Mouse (Mus musculus) brown adipose tissue, adult 24 weeks (tissue): ENCODE results near the gene Stxbp4. TPM values are rescaled to one million over a fixed set of nuclear protein-coding genes. Genes with fewer than 3 reads are reported as not detected.

ENCODE experiments used
- H3K27ac ChIP-seq: fragments of 200-500 bp; replicated peaks from 2 replicates; pipeline ENCODE4 v1.5.1; 2012; ENCODE audit warnings: low read depth, mild to moderate bottlenecking, low read length
- H3K4me1 ChIP-seq: fragments of 200-500 bp; 2 replicates; pipeline ENCODE4 v1.6.1; 2012; ENCODE audit warnings: low read length, mixed read lengths; ENCODE audit not compliant: control insufficient read depth, insufficient read depth, insufficient read length
- H3K4me3 ChIP-seq: fragments of 200-500 bp; 2 replicates; pipeline ENCODE4 v1.5.1; 2012; ENCODE audit warnings: low read depth, mild to moderate bottlenecking, low read length, moderate library complexity; ENCODE audit not compliant: insufficient read depth
- polyA plus RNA-seq: library from polyadenylated mRNA; stranded (reverse); fragments of >200 nt; gene quantifications from 2 replicates; pipeline ENCODE4 v1.2.4, GENCODE M21; 2012; ENCODE audit not compliant: missing spikeins, insufficient read depth, insufficient read length

Gene Stxbp4
- polyA plus RNA-seq, 1 experiment: 2.4 TPM

DNA sequence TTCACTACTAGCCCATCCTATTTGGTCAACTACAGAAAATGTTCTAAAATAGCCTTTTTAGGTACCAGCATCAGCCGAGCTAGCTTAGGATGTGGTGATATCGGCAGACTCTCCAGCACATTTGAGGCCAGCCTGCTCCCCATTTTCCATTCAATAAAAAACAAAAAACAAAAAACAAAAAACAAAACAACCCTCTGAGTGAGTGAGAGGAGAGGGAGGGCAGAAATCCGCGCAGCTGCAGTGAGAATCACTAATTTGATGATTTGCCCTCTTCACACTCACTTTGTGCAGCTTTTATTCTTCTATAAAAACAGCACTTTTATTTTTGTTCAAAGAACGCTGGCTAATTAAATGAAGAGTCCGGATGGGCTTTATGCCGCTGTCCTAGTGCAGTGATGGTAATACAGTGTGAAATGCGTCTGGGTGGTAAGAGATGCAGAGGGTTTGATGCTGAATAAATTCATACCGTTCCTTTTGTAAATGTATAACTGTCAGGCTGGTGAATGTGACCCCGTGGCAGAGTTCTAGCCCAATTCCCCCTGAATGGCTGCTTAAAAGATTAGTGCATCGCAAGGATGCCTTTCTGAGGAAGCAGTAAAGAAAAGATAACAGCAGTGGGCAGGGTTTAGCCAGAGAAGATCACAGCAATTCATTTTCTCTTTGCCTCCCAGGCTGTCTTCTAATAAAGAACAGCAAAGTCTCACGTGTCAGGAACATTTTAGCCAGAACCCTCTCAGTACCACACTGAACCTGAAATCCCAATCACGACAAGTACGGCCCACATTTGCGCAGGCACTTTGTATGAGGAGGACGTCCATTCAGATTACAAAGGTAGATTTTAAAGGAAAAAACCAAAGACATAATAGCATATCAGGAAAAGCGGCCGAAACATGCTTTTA lies 85.3 kb downstream of the Stxbp4 start:
- H3K4me3 ChIP-seq: no peak overlapping the region
- no peak overlapping the region for H3K27ac ChIP-seq
- no peaks in the 10 kb centered on the region for H3K4me1 ChIP-seq

DNA sequence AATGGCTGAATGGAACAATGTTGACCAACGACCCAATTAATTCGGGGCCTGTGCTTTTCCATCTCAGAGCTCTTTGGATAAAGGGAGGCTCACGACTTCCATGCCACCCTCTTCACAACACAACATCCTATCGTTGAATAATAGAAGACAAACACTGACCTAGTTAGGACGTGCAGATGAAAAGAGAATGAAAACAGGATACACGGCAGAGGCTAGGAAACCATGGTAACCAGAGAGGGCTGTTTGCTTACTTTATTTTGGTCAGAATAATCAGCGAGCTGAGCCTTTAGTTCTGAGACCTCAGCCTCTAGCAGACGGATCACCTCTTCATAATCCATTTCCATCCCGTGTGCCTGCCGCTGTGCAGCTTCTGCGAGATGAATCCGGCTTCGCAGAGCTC lies 89.3 kb downstream of the Stxbp4 start:
- no peak overlapping the region for H3K4me3 ChIP-seq
- no peaks in the 10 kb centered on the region for H3K4me1 ChIP-seq
- H3K27ac ChIP-seq: no peak overlapping the region

DNA sequence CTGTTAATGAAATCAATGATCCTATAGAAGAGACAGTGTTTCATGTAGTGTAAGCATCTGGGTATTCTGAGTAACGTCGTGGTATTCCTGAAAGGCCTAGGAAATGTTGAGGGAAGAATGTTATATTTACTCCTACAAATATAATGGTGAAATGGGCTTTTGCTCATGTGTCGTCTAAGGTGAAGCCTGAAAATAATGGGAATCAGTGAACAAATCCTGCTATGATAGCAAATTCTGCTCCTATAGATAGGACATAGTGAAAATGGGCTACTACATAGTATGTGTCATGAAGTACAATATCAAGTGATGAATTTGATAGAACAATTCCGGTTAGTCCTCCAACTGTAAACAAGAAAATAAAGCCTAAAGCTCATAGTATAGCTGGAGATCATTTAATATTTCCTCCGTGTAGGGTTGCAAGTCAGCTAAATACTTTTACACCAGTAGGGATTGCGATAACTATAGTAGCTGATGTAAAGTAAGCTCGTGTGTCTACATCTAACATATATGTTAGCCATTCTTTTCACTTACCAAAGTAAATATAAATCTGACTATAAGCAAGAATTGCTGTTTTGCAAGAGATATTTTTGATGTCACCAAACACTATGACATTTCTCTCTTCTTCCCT lies 99.1 kb downstream of the Stxbp4 start:
- H3K4me3 ChIP-seq: no peak overlapping the region
- H3K4me1 ChIP-seq: no peaks in the 10 kb centered on the region
- H3K27ac ChIP-seq: no peak overlapping the region

DNA sequence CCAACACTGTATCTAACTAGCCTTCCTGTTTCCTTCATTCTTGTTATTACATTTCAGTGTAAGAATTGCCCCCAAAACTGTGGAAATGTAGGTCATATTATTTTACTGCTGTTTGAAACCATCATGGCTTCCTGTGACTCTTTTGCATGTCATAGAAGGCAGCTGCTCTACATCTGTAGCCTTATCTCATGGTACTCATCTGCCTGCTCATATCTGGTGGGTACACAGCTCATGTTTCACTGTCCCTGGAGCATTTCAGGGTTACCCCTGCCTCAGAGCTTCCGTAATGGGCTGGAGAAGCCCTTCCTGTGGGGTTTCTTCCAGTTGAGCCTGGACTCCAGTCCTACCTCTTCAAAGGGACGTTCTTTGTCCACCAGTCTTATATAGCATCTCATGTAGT lies 112.6 kb downstream of the Stxbp4 start:
- Histone ChIP-seq H3K4me1 (no peaks in the 10 kb centered on the region), H3K27ac (no peak overlapping the region), H3K4me3 (no peak overlapping the region)

DNA sequence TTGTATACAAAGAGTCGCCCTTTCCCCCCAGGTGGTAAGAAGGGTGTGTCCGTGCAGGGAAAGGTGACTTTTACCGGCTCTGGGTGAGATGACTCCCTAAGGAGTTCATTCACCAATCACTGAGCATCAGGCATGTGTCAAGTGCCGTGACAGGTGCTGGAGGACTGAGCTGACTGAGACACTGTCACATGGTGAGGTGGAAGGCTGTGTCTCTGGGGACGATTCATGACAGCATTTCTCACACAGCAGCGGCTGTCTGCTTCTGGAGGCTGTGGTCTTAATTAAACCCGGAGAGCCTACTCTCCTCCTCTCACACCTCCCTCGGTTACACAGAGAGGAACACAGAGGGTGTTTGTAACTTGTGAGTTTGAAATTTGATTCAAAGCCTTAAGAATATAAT lies 116.8 kb downstream of the Stxbp4 start:
- Histone ChIP-seq H3K27ac (no peak overlapping the region), H3K4me1 (no peaks in the 10 kb centered on the region), H3K4me3 (no peak overlapping the region)

DNA sequence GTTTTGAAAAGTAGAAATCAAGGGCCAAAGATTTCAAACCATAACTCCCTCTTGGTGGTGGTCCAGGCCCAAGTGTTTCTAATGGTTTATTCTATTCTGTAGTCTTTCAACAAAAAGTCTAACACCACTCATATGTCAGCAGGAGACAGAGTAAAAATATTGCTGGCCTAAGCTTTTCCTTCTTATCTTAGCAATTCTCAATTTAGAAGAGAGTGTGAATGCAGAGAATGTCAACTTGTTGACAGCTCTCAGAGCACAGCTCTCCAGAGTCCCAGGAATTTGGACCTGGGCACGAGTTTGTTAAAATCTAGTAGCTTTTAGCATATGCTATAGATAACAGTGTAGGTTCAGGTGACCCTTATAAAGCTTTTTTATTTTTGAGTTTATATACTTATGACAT lies 120.1 kb downstream of the Stxbp4 start:
- Histone ChIP-seq H3K4me3 (no peak overlapping the region), H3K27ac (no peak overlapping the region), H3K4me1 (no peaks in the 10 kb centered on the region)

DNA sequence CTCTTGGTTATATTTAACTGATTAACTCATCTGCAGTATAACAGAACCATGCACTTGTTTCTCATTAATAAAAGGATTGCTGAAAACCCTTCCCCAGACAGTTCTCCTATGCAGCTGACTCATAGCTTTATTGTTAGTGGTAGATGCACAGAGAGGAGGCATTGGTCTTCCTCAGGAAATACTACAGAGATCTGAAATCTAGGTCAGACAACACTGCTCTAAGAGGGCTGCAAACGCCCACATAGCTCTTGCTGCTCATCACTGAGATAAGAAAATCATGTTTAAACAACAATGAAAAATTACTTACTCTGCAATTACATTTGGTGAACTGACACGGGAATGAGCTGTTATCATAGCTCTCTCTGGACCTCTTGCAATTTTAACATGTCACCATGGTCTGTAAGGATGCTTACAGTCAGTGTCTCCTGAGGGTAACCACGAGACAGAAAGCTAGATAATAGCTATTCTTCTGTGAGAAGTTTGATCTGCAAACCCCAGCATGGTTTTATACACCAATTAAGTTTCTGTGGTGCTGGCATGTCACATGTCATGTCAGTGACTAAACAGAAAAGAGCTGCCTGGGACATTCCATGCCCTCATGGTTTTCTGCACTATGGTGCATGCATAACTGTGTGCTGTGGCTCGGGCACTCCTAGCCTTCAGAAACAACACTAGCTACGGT lies 125.2 kb downstream of the Stxbp4 start:
- no peaks in the 10 kb centered on the region for H3K4me1 ChIP-seq
- no peak overlapping the region for H3K27ac ChIP-seq
- H3K4me3 ChIP-seq: no peak overlapping the region

DNA sequence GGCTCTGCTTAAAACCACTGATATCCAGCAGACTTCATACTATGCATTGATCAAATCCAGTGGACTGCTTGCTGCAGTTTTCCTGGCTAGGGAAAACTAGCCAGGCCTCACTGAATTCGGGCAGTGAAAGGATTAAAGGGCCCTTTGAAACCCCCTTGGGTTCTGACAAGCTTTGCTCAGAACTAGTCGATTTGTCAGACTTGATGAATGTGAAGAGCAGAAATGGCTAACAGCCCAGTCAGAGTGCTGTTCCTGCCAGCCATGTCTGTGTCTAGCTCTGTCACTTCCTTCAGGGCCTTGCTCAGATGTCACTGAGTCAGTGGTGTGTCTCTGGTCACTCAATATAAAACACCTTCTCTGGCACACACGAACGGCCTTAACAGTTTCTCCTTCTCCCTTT lies 136.0 kb downstream of the Stxbp4 start:
- no peak overlapping the region for H3K27ac ChIP-seq
- no peak overlapping the region for H3K4me3 ChIP-seq
- H3K4me1 ChIP-seq: no peaks in the 10 kb centered on the region

DNA sequence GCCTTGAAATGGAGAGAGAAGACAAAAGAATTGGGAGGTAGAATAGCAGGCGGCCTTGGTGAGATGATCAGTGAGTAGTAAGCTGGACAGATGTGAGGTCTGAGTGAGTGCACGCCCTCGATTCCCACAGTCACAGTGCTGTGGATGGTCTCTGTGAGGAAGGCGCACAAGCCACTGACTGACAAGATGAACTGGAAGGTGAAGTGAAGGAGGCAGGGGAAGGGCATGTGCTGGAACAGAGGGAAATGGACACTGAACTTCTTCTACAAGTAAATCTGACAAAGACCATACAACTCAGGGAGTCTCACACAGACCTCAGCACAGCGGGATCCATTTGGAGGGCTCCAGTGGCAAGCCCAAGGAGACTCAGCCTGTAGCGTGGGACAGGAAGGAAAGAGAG lies 138.0 kb downstream of the Stxbp4 start:
- Histone ChIP-seq H3K27ac (no peak overlapping the region), H3K4me3 (no peak overlapping the region), H3K4me1 (no peaks in the 10 kb centered on the region)

DNA sequence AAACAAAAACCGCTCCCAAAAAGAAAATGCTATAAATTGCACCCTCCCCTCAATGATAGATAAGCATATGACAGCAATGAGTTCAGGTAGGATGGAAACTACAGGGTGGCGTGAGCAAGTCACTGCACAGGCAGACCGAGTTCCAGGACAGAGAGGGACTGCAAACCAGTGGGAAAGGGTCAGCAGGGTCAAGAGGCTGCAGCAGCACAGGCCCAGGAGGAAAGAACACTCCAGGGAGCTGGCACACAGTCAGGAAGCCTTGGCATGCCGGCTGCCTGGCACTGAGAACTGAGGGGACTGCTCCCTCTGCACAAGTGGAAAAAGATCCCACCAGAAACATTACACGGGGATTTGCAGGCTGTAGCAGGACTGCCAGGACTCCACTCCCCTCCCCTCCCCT lies 139.4 kb downstream of the Stxbp4 start:
- H3K27ac ChIP-seq: no peak overlapping the region

DNA sequence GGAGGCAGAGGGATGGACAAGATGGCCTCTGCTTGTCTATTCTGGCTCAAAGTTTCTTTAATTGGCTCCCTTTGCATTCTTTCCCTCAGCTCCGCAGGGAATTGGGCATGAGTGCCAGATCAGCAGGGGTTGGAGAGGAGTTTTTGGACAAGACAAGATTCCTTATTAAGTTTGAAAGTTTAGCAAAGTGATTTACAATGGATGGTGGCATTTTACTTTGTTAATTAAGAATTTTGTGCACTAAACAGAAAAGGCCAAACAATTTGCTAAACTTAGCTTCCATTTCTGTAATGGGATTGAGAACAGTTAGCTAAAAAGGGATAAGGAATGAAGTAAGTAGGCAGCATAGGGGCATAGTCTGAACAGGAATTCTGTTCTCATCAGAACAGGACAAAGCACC lies 142.9 kb downstream of the Stxbp4 start:
- Histone ChIP-seq H3K4me1 (no peaks in the 10 kb centered on the region), H3K27ac (no peak overlapping the region)

More for the DNA sequence above, 139.4 kb downstream of the Stxbp4 start:
- H3K4me3 ChIP-seq: no peak overlapping the region
- no peaks in the 10 kb centered on the region for H3K4me1 ChIP-seq

DNA sequence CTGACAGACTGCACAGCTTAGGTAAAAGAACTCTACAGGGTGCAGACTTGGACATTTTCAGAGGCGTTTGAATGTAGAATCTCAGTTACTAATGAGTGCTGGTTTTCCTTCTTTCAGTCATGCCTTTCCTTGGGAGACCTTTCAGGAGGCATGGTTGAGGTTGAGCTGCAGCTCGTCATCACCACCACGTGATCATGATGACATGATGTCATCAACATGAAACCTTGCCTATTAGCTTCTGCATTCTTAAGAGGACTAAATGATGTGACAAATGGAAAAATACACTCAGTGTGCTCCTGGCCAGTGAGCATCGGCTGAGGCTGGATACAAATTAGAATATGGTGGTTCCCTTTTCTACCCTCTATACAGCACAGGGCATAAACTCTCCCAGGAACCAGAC lies 145.4 kb downstream of the Stxbp4 start:
- H3K27ac ChIP-seq: no peak overlapping the region
- H3K4me1 ChIP-seq: no peaks in the 10 kb centered on the region
- H3K4me3 ChIP-seq: no peak overlapping the region

More for the DNA sequence above, 142.9 kb downstream of the Stxbp4 start:
- H3K4me3 ChIP-seq: no peak overlapping the region

DNA sequence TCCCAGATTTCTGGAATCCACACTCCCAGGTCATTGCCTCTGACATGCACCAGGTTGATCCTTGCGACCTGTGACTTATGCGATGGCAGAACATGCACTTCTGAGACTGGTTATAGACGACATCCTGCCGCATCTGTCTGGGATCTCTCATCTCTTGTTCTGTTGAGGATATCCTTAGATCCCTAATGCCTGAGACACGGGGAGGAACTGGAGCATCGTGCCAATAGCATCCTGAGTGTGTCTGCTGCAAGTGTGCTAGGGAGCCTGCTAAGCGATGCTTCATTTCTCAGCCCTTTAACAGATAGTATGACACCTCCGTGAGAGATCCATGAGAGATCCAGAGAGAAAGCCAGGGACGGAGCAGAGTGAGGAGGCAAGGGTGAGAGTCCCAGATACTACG lies 148.7 kb downstream of the Stxbp4 start:
- Histone ChIP-seq H3K4me3 (no peak overlapping the region), H3K27ac (no peak overlapping the region), H3K4me1 (no peaks in the 10 kb centered on the region)

DNA sequence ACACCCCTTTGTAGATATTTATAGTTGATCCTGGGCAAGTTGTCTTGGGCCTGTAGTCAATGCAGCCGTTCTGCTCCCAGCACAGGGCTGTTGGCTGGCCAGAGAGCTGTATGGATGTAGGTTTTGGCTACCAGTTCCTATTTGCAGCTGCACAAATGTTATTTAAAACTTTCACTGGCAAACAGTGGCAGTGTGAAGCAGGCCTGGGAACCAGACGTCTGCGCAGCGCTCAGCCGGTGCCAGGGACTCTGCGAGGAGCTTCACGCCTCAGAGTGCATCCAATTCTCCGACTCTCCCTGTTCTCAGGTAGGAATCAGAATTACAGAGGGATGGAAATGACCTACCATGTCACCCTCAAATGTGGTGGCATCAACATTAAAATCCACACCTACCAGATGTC lies 150.2 kb downstream of the Stxbp4 start:
- no peak overlapping the region for H3K27ac ChIP-seq
- H3K4me1 ChIP-seq: no peaks in the 10 kb centered on the region
- H3K4me3 ChIP-seq: no peak overlapping the region

DNA sequence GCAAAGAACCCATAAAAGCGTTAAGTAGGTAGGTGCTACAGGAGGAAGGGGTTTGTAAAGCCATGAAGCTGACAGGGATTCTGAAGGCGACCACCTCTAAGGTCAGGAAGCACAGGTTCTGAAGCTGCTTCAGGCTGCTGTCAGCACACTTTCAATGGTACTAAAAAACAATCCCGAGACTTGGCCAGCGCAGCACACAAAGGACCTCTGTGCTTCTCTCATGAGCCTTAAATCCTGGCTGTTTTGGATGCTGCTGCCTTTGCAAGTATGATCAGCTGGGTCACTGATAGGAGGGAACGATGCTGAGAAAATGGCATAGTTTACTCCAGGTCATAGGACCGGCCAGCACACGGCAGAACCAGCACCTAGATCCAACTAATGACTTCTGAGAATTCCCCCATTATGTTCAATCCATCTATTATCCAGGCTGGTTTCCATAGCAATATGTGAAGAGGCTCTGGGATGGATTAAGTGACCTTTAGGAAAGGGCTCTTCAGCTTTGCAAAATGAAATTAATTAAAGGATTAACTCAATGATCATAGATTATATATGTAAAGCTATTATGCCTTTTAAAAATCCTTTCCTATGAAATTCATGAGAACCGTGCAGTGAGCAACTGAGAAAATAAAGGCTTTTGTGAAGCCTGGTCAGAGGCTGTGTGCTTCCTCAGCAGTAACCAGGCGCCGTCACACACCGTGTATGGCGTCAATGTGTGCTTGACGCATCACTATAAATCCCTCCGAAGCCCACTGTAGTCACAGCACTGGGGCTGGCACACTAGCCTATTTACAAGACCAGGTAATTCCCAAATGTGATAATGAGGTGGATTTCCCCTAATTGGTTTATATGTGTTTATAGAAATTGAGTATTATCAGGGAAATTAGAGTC lies 152.9 kb downstream of the Stxbp4 start:
- Histone ChIP-seq H3K4me3 (no peak overlapping the region), H3K27ac (no peak overlapping the region), H3K4me1 (no peaks in the 10 kb centered on the region)
